Mouse (Mus musculus) heart, adult 2 months (tissue): ENCODE results near the gene Togaram2.

Experiments used
- CTCF ChIP-seq: fragments of 200-600 bp; IDR thresholded peaks from 2 replicates; pipeline ENCODE4 v1.8.1; 2022; ENCODE audit warnings: antibody characterized with exemption, mild to moderate bottlenecking, moderate library complexity
- POLR2A ChIP-seq: fragments of 200-500 bp; IDR thresholded peaks from 2 replicates; pipeline ENCODE4 v1.6.1; 2011; ENCODE audit warnings: mild to moderate bottlenecking, low read depth, low read length, control low read depth; ENCODE audit not compliant: insufficient read depth

GRCm38 (mm10) chr17:71673936-71674335, 875 bp downstream of the Togaram2 start:
- TF ChIP-seq CTCF (no peak), POLR2A (no peak)
